Mouse (Mus musculus): ENCODE data around the gene Traf3. TPM values are rescaled to one million over a fixed set of nuclear protein-coding genes. Genes with fewer than 3 reads are reported as not detected.

Gene Traf3
- polyA plus RNA-seq, 2 experiments = 2.7 to 2.8 TPM

- H3K9ac ChIP-seq (replicated peaks) = no peak overlapping the region
Measured at GRCm38 (mm10) chr12:111242346-111242745, 76.2 kb downstream of the Traf3 start.

DNA sequence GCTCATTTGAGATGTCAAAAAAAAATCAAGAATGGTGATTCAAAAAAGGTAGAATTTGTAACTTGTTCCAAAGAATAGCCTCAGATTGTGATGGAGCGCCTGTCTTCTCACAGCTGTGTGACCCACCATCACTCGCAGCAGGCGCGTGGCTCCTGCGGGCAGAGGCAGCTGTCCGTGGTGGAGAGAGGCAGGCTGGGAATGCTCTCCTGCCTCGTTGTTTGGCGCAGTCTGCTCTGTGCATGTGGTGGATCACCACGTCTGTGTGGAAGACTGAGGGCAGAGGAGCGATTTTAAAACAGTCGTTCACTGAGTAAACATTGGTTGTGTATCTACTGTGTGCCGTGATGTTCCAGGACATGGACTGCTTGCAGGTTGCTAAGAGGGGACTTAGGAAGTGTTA is 77.6 kb downstream of the Traf3 start:
- Histone ChIP-seq H3K27ac (no peak overlapping the region), H3K4me1 (replicated peaks; ENCODE audit: control insufficient read depth in 2 of 2, insufficient read depth in 2 of 2, low read length in 1 of 2) (peaks cover 13 to 17% of the 10 kb centered on the region in 2 experiments), H3K4me3 (ENCODE audit: insufficient read depth in 1 of 2, low read depth in 2 of 2, low read length in 2 of 2) (no peak overlapping the region), H3K9ac (replicated peaks) (no peak overlapping the region), H3K4me2 (ENCODE audit: low read depth) (no peak overlapping the region), H3K36me3 (replicated peaks; ENCODE audit: control insufficient read depth, insufficient read depth, low read depth) (no peaks in the 10 kb centered on the region), H3K27me3 (ENCODE audit: control insufficient read depth, insufficient read depth, low read length) (no peaks in the 10 kb centered on the region), H3K9me3 (ENCODE audit: control insufficient read depth, low read length) (no peaks in the 10 kb centered on the region)
- WGBS (ENCODE audit: insufficient replicate concordance) = 81% methylated on average over 12 of the region's 12 CpGs
- DNase-seq (ENCODE audit: low read depth in 3 of 3, low spot score in 3 of 3) (no peak), ATAC-seq (ENCODE audit: insufficient read depth) (no peak)
- TF ChIP-seq EP300 (IDR thresholded peaks at IDR 0.05; ENCODE audit: low read depth) (no peak), CTCF (IDR thresholded peaks at IDR 0.05; ENCODE audit: low read depth) (no peak)

More at GRCm38 (mm10) chr12:111242346-111242745, 76.2 kb downstream of the Traf3 start:
- Histone ChIP-seq H3K36me3 (replicated peaks; ENCODE audit: control insufficient read depth, insufficient read depth, low read depth) (no peaks in the 10 kb centered on the region), H3K4me2 (ENCODE audit: low read depth) (no peak overlapping the region), H3K4me3 (ENCODE audit: insufficient read depth in 1 of 2, low read depth in 2 of 2, low read length in 2 of 2) (no peak overlapping the region), H3K27me3 (ENCODE audit: control insufficient read depth, insufficient read depth, low read length) (no peaks in the 10 kb centered on the region), H3K27ac (no peak overlapping the region), H3K4me1 (replicated peaks; ENCODE audit: control insufficient read depth in 2 of 2, insufficient read depth in 2 of 2, low read length in 1 of 2) (peaks cover 11 to 15% of the 10 kb centered on the region in 2 experiments), H3K9me3 (ENCODE audit: control insufficient read depth, low read length) (no peaks in the 10 kb centered on the region)
- ATAC-seq (ENCODE audit: insufficient read depth) = no peak
- DNase-seq (ENCODE audit: low read depth in 3 of 3, low spot score in 3 of 3) = no peak
- WGBS (ENCODE audit: insufficient replicate concordance) = 81% methylated on average over 5 of the region's 5 CpGs
- TF ChIP-seq CTCF (IDR thresholded peaks at IDR 0.05; ENCODE audit: low read depth) (no peak), EP300 (IDR thresholded peaks at IDR 0.05; ENCODE audit: low read depth) (no peak)

- TF ChIP-seq CTCF (IDR thresholded peaks at IDR 0.05; ENCODE audit: low read depth) = no peak
- no peak for TF ChIP-seq EP300 (IDR thresholded peaks at IDR 0.05; ENCODE audit: low read depth)
- peaks cover 13 to 17% of the 10 kb centered on the region in 2 experiments for H3K4me1 ChIP-seq (replicated peaks; ENCODE audit: control insufficient read depth in 2 of 2, insufficient read depth in 2 of 2, low read length in 1 of 2)
- DNase-seq (ENCODE audit: low read depth in 3 of 3, low spot score in 3 of 3) (no peak), ATAC-seq (ENCODE audit: insufficient read depth) (no peak)
- no peak overlapping the region for H3K4me3 ChIP-seq (ENCODE audit: insufficient read depth in 1 of 2, low read depth in 2 of 2, low read length in 2 of 2)
- no peak overlapping the region for H3K4me2 ChIP-seq (ENCODE audit: low read depth)
- H3K27ac ChIP-seq = no peak overlapping the region
- H3K36me3 ChIP-seq (replicated peaks; ENCODE audit: control insufficient read depth, insufficient read depth, low read depth) = no peaks in the 10 kb centered on the region
- no peaks in the 10 kb centered on the region for H3K27me3 ChIP-seq (ENCODE audit: control insufficient read depth, insufficient read depth, low read length)
- no peak overlapping the region for H3K9ac ChIP-seq (replicated peaks)
- WGBS (ENCODE audit: insufficient replicate concordance) = 84% methylated on average over 6 of the region's 6 CpGs
- H3K9me3 ChIP-seq (ENCODE audit: control insufficient read depth, low read length) = no peaks in the 10 kb centered on the region
Measured at GRCm38 (mm10) chr12:111245070-111245469, 78.9 kb downstream of the Traf3 start.

DNA sequence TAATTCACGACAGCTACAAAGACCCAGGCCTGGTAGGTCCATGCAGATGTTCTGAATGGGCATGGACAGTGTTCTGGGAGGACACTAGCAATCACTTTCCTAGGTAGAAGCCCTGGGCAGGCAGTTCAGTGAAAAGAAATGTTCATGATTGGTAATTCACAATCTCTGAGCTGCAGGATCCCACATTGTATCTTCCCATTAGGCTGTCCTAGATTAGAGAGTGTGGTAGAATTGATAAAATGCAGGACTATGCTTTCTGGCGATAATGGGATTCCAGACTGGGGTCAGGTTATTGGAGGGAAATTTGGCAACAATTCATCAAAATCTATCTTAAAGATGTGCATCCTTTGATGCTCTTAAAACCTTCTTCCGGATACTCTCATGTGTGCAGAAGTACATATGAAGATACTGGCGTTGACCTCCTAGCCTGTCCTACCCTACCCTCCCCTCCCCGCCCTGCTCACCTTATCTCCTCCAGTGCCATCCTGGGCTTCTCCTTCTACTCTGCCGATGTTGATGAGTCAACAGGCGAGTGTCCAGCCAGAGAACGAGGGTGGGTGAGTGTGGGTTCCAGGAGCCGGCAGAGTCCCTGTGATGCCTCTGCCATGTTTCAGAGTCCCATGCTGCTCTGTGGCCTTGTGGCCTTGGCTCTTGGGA is 80.8 kb downstream of the Traf3 start:
- no peak overlapping the region for H3K9ac ChIP-seq (replicated peaks)
- no peak overlapping the region for H3K4me3 ChIP-seq (ENCODE audit: insufficient read depth in 1 of 2, low read depth in 2 of 2, low read length in 2 of 2)
- peaks cover 13 to 17% of the 10 kb centered on the region in 2 experiments for H3K4me1 ChIP-seq (replicated peaks; ENCODE audit: control insufficient read depth in 2 of 2, insufficient read depth in 2 of 2, low read length in 1 of 2)
- no peaks in the 10 kb centered on the region for H3K9me3 ChIP-seq (ENCODE audit: control insufficient read depth, low read length)
- no peaks in the 10 kb centered on the region for H3K36me3 ChIP-seq (replicated peaks; ENCODE audit: control insufficient read depth, insufficient read depth, low read depth)
- peak; percentile 52 to 68 (median 64) for DNase-seq (ENCODE audit: low read depth in 3 of 3, low spot score in 3 of 3)
- no peaks in the 10 kb centered on the region for H3K27me3 ChIP-seq (ENCODE audit: control insufficient read depth, insufficient read depth, low read length)
- no peak overlapping the region for H3K27ac ChIP-seq
- TF ChIP-seq EP300 (IDR thresholded peaks at IDR 0.05; ENCODE audit: low read depth) = peak; percentile 91
- no peak for TF ChIP-seq CTCF (IDR thresholded peaks at IDR 0.05; ENCODE audit: low read depth)
- 24% methylated on average over 9 of the region's 9 CpGs for WGBS (ENCODE audit: insufficient replicate concordance)
- ATAC-seq (ENCODE audit: insufficient read depth) = peak; percentile 89
- peak overlapping the region; percentile 36 for H3K4me2 ChIP-seq (ENCODE audit: low read depth)

- H3K9me3 ChIP-seq (ENCODE audit: control insufficient read depth, low read length) = no peaks in the 10 kb centered on the region
- WGBS (ENCODE audit: insufficient replicate concordance) = 49% methylated on average over 3 of the region's 3 CpGs
- H3K36me3 ChIP-seq (replicated peaks; ENCODE audit: control insufficient read depth, insufficient read depth, low read depth) = no peaks in the 10 kb centered on the region
- no peak overlapping the region for H3K4me2 ChIP-seq (ENCODE audit: low read depth)
- TF ChIP-seq EP300 (IDR thresholded peaks at IDR 0.05; ENCODE audit: low read depth) (no peak), CTCF (IDR thresholded peaks at IDR 0.05; ENCODE audit: low read depth) (peak; percentile 23)
- no peak for DNase-seq (ENCODE audit: low read depth in 3 of 3, low spot score in 3 of 3)
- no peak overlapping the region for H3K4me3 ChIP-seq (ENCODE audit: insufficient read depth in 1 of 2, low read depth in 2 of 2, low read length in 2 of 2)
- no peak overlapping the region for H3K27ac ChIP-seq
- H3K9ac ChIP-seq (replicated peaks) = no peak overlapping the region
- peaks cover 13 to 17% of the 10 kb centered on the region in 2 experiments for H3K4me1 ChIP-seq (replicated peaks; ENCODE audit: control insufficient read depth in 2 of 2, insufficient read depth in 2 of 2, low read length in 1 of 2)
- ATAC-seq (ENCODE audit: insufficient read depth) = no peak
- no peaks in the 10 kb centered on the region for H3K27me3 ChIP-seq (ENCODE audit: control insufficient read depth, insufficient read depth, low read length)
Measured at GRCm38 (mm10) chr12:111249095-111249494, 82.9 kb downstream of the Traf3 start.

Measured in liver, embryonic 14.5 days (tissue).